Mouse (Mus musculus): ENCODE results near the gene Gfpt1. TPM values are rescaled to one million over a fixed set of nuclear protein-coding genes. Genes with fewer than 3 reads are reported as not detected.

The Gfpt1 gene
- polyA plus RNA-seq, 1 experiment from 2014 or later: 28.8 TPM

DNA sequence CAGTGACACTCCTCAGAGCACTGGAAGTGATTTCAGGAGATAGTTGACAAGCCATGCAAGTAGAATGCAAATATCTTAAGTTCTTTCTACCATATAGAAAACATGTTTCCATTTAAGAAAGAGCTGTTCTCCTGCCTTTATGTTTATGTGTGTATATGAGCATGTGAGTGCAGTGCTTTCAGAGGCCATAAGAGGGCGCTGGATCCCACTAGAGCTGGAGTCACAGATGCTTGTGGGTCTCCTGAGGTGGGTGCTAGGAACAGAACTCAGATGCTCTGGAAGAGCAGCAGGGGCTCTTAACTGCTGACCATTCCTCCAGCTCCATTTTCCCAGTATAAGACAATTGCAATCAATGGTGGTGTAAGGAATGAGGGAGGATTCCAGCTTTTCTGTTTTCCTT lies 88.4 kb downstream of the Gfpt1 start:
- Histone ChIP-seq H3K27ac (no peak overlapping the region), H3K9me3 (ENCODE audit: control insufficient read depth, low read length) (no peaks in the 10 kb centered on the region), H3K4me2 (replicated peaks) (no peak overlapping the region), H3K27me3 (ENCODE audit: control insufficient read depth, insufficient read depth, low read length) (no peaks in the 10 kb centered on the region), H3K9ac (no peak overlapping the region), H3K36me3 (replicated peaks; ENCODE audit: control insufficient read depth, insufficient read depth) (0 out of 2 replicates have a peak, but pooled peaks cover 4% of the 10 kb centered on the region), H3K4me3 (replicated peaks; ENCODE audit: low read length) (no peak overlapping the region), H3K4me1 (replicated peaks; ENCODE audit: control insufficient read depth, insufficient read depth, low read length) (no peaks in the 10 kb centered on the region)
- ATAC-seq (ENCODE audit: low FRiP score): no peak
- WGBS: 65% methylated on average over 1 of the region's 1 CpGs
- DNase-seq (ENCODE audit: low spot score): no peak

DNA sequence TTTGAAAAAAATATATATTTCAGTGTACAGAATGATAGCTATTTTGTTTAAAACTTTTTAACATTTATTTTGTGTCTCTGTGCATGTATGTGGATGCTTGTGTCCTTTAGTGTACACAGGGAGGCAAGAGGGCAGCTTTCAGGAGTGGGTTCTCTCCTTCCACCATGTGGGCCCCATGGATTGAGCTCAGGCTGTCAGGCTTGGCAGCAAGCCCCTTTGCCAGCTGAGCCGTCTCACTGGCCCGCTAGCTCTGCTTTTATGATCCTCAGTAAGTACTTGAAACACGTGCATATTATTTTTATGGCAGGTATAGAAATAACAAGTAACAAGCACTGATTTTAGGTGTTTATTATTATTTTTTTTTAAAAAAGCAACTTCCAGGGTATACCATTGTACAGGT lies 90.9 kb downstream of the Gfpt1 start:
- ATAC-seq (ENCODE audit: low FRiP score) (no peak), DNase-seq (ENCODE audit: low spot score) (no peak)
- 83% methylated on average over 3 of the region's 3 CpGs for WGBS
- no peak overlapping the region for H3K9ac ChIP-seq
- H3K27me3 ChIP-seq (ENCODE audit: control insufficient read depth, insufficient read depth, low read length): no peaks in the 10 kb centered on the region
- H3K4me3 ChIP-seq (replicated peaks; ENCODE audit: low read length): no peak overlapping the region
- H3K4me1 ChIP-seq (replicated peaks; ENCODE audit: control insufficient read depth, insufficient read depth, low read length): no peaks in the 10 kb centered on the region
- no peaks in the 10 kb centered on the region for H3K9me3 ChIP-seq (ENCODE audit: control insufficient read depth, low read length)
- H3K36me3 ChIP-seq (replicated peaks; ENCODE audit: control insufficient read depth, insufficient read depth): peaks cover 8% of the 10 kb centered on the region; the same call in 1 of the 2 replicates
- no peak overlapping the region for H3K4me2 ChIP-seq (replicated peaks)
- H3K27ac ChIP-seq: no peak overlapping the region

DNA sequence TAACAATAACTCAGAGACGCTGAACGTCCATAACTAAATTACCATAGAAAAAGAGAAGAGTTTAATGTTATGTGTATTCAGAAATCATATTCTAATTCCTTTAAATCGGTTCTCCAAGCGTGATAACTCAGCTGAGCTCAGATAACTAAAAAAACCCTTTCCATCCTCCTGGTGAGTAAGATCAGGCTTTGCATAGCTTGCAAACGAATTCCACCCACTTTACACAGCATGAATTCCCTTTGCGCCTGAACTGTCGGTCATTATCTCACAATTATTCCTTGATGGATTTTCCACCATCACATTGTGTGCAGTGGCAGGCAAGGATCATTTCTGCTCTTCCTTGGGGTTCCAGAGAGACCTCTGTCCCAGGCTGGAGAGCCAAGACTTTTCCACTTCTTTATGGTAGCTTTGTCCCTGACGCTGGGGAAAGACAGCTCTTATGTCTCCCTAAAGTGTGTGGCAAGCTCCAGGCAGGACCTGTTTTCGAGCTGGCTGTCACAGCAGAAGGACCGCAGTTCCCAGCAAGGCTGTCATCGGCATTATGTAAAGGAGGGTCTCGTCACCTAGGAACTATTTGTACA lies 91.4 kb downstream of the Gfpt1 start:
- no peaks in the 10 kb centered on the region for H3K4me1 ChIP-seq (replicated peaks; ENCODE audit: control insufficient read depth, insufficient read depth, low read length)
- no peak overlapping the region for H3K4me2 ChIP-seq (replicated peaks)
- DNase-seq (ENCODE audit: low spot score): no peak
- WGBS: 63% methylated on average over 12 of the region's 12 CpGs
- no peaks in the 10 kb centered on the region for H3K9me3 ChIP-seq (ENCODE audit: control insufficient read depth, low read length)
- no peak overlapping the region for H3K4me3 ChIP-seq (replicated peaks; ENCODE audit: low read length)
- H3K27ac ChIP-seq: no peak overlapping the region
- H3K9ac ChIP-seq: no peak overlapping the region
- no peaks in the 10 kb centered on the region for H3K27me3 ChIP-seq (ENCODE audit: control insufficient read depth, insufficient read depth, low read length)
- H3K36me3 ChIP-seq (replicated peaks; ENCODE audit: control insufficient read depth, insufficient read depth): peaks cover 8% of the 10 kb centered on the region; the same call in 1 of the 2 replicates
- no peak for ATAC-seq (ENCODE audit: low FRiP score)

DNA sequence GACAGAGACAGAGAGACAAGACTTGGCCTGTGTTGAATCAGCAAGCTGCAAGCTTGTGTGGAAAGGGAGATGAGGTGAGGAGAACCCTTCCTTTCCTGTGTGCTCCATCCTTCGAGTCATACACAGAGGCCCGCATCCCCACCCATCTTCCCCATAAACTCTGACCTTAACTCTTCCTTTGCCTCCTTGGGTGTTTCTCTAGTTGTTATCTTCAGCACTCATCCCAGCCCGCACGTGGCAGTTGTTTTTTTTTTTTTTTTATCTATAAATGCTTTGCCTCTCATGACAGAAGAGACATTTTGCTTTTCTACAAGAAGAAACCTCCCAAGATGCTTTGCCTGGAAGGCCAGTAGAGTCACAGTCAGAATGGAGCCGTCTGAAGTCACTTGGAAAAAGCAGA lies 95.8 kb downstream of the Gfpt1 start:
- peaks cover 8% of the 10 kb centered on the region; the same call in 1 of the 2 replicates for H3K36me3 ChIP-seq (replicated peaks; ENCODE audit: control insufficient read depth, insufficient read depth)
- H3K4me2 ChIP-seq (replicated peaks): no peak overlapping the region
- no peak overlapping the region for H3K4me3 ChIP-seq (replicated peaks; ENCODE audit: low read length)
- H3K9ac ChIP-seq: no peak overlapping the region
- H3K27ac ChIP-seq: no peak overlapping the region
- ATAC-seq (ENCODE audit: low FRiP score) (no peak), DNase-seq (ENCODE audit: low spot score) (no peak)
- H3K4me1 ChIP-seq (replicated peaks; ENCODE audit: control insufficient read depth, insufficient read depth, low read length): no peaks in the 10 kb centered on the region
- 96% methylated on average over 5 of the region's 5 CpGs for WGBS
- H3K9me3 ChIP-seq (ENCODE audit: control insufficient read depth, low read length): no peaks in the 10 kb centered on the region
- no peaks in the 10 kb centered on the region for H3K27me3 ChIP-seq (ENCODE audit: control insufficient read depth, insufficient read depth, low read length)

DNA sequence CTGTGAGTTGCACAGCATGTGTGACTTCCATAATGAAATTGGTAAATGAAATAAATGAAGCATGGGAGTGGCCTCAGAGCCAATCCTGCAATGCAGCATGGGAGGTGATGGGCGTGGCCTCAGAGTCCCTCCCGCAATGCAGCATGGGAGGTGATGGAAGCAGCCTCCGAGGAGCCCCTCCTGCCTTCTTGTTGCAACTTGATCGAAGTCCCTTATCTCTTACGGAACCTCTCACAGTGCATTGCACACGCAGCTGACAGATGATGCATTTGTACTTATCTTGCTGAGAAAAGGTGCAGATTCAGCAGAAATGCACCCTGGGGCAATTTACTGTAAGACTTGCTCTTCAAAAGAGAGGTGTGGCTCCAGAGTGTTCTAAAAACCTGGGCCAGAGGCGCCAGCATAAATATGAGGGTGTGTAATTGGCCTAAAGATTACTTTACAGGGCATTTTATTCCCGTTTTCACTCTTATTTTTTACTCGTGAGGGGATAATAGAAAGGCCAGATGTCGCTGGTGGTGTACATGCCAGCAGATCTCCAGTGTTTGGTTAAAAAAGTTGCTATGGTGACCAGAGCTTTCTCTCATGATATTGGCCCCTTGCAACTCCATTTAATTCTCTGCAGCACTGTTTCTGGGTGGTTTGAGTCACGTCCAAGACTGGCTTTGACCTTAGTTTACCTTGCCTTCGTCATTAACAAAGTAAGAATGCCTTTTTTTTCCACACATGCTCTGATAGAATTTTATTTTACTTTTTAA lies 97.3 kb downstream of the Gfpt1 start:
- WGBS: 67% methylated on average over 12 of the region's 12 CpGs
- H3K9ac ChIP-seq: no peak overlapping the region
- H3K9me3 ChIP-seq (ENCODE audit: control insufficient read depth, low read length): no peaks in the 10 kb centered on the region
- peaks cover 8% of the 10 kb centered on the region; the same call in 1 of the 2 replicates for H3K36me3 ChIP-seq (replicated peaks; ENCODE audit: control insufficient read depth, insufficient read depth)
- no peak overlapping the region for H3K4me2 ChIP-seq (replicated peaks)
- H3K4me1 ChIP-seq (replicated peaks; ENCODE audit: control insufficient read depth, insufficient read depth, low read length): no peaks in the 10 kb centered on the region
- ATAC-seq (ENCODE audit: low FRiP score): no peak
- no peak overlapping the region for H3K27ac ChIP-seq
- H3K4me3 ChIP-seq (replicated peaks; ENCODE audit: low read length): no peak overlapping the region
- H3K27me3 ChIP-seq (ENCODE audit: control insufficient read depth, insufficient read depth, low read length): no peaks in the 10 kb centered on the region
- DNase-seq (ENCODE audit: low spot score): no peak

Other genes with a start within 250 kb of the Gfpt1 start
- 5.2 and 5.7 TPM in 2 replicates for gene Anxa4, start 249.3 kb upstream of the Gfpt1 start, polyA plus RNA-seq (2014; fragmentation: Nextera tagmentation; extraction: Ambion mirVana)
- 49.8 and 52.7 TPM in 2 replicates for gene Aak1, start 193.3 kb upstream of the Gfpt1 start, polyA plus RNA-seq (2014; fragmentation: Nextera tagmentation; extraction: Ambion mirVana)
- 137 and 146 TPM in 2 replicates for gene Nfu1, start 33.6 kb upstream of the Gfpt1 start, polyA plus RNA-seq (2014; fragmentation: Nextera tagmentation; extraction: Ambion mirVana)
- 0.13 and 0.21 TPM in 2 replicates for gene D6Ertd527e, start 61.9 kb downstream of the Gfpt1 start, polyA plus RNA-seq (2014; fragmentation: Nextera tagmentation; extraction: Ambion mirVana)

All from hindbrain, embryonic 14.5 days (tissue).